Mouse (Mus musculus): ENCODE data around the gene Eaf2. TPM values are rescaled to one million over a fixed set of nuclear protein-coding genes. Genes with fewer than 3 reads are reported as not detected.

Gene Eaf2
- polyA plus RNA-seq, 1 experiment, result 1.9 TPM

GRCm38 (mm10) chr16:36817321-36817926, 57.4 kb downstream of the Eaf2 start:
- TF ChIP-seq POLR2A (IDR thresholded peaks at IDR 0.05; ENCODE audit: low read depth, low read length) (no peak), CTCF (IDR thresholded peaks at IDR 0.05; ENCODE audit: borderline replicate concordance, insufficient read depth, low read length) (peak; percentile 58; the same call in 1 of the 2 replicates)
- Histone ChIP-seq H3K4me1 (ENCODE audit: control insufficient read depth, insufficient read depth, low read length) (peaks cover 2% of the 10 kb centered on the region; the same call in 1 of the 2 replicates), H3K4me3 (ENCODE audit: insufficient read depth, low read length) (no peak overlapping the region), H3K27ac (ENCODE audit: insufficient read depth, low read length) (no peak overlapping the region)

DNA sequence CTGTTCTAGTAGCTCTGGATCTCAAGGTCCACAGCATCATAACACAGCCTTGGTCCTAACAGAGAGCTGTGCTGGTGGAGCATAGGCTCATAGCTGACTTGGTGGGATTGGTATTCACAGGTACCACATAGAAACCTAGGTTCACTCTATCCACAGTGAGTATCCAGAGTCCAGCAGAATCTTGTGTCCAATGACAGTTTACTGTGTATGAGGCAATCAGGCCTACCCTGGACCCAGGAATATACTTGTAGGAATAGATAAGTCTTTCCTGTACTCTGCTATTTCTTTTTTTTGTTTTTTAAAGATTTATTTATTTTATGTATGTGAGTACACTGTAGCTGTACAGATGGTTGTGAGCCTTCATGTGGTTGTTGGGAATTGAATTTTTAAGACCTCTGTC, 57.9 kb downstream of the Eaf2 start:
- Histone ChIP-seq H3K4me1 (ENCODE audit: control insufficient read depth, insufficient read depth, low read length) (peaks cover 2% of the 10 kb centered on the region; the same call in 1 of the 2 replicates), H3K4me3 (ENCODE audit: insufficient read depth, low read length) (no peak overlapping the region), H3K27ac (ENCODE audit: insufficient read depth, low read length) (no peak overlapping the region)
- TF ChIP-seq POLR2A (IDR thresholded peaks at IDR 0.05; ENCODE audit: low read depth, low read length) (no peak), CTCF (IDR thresholded peaks at IDR 0.05; ENCODE audit: borderline replicate concordance, insufficient read depth, low read length) (no peak)

DNA sequence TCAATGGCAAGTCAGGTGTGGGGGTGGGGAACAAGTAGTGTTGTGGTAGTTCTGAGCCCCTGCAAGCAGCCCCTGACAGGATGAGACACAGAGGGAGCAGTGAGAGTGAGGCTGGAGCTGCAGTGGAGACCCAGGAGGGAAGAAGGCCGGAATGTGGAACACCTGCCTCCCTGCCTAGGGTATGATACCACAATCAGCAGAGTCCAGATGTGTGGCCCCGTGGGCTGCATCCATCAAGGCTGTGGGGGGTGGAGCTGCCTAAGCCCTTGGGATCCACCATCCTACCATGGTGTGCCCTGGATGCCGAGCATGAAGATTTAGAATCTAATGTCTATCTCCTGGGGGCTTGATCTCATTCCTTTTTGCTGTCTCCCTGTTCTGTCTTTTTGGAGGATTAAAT, 61.1 kb downstream of the Eaf2 start:
- no peak for TF ChIP-seq CTCF (IDR thresholded peaks at IDR 0.05; ENCODE audit: borderline replicate concordance, insufficient read depth, low read length)
- no peak for TF ChIP-seq POLR2A (IDR thresholded peaks at IDR 0.05; ENCODE audit: low read depth, low read length)
- Histone ChIP-seq H3K4me3 (ENCODE audit: insufficient read depth, low read length) (no peak overlapping the region), H3K27ac (ENCODE audit: insufficient read depth, low read length) (no peak overlapping the region), H3K4me1 (ENCODE audit: control insufficient read depth, insufficient read depth, low read length) (no peaks in the 10 kb centered on the region)

GRCm38 (mm10) chr16:36808616-36809015, 66.2 kb downstream of the Eaf2 start:
- H3K27ac ChIP-seq (ENCODE audit: insufficient read depth, low read length), result no peak overlapping the region
- no peak overlapping the region for H3K4me3 ChIP-seq (ENCODE audit: insufficient read depth, low read length)
- TF ChIP-seq POLR2A (IDR thresholded peaks at IDR 0.05; ENCODE audit: low read depth, low read length), result no peak
- TF ChIP-seq CTCF (IDR thresholded peaks at IDR 0.05; ENCODE audit: borderline replicate concordance, insufficient read depth, low read length), result no peak
- H3K4me1 ChIP-seq (ENCODE audit: control insufficient read depth, insufficient read depth, low read length), result no peaks in the 10 kb centered on the region

DNA sequence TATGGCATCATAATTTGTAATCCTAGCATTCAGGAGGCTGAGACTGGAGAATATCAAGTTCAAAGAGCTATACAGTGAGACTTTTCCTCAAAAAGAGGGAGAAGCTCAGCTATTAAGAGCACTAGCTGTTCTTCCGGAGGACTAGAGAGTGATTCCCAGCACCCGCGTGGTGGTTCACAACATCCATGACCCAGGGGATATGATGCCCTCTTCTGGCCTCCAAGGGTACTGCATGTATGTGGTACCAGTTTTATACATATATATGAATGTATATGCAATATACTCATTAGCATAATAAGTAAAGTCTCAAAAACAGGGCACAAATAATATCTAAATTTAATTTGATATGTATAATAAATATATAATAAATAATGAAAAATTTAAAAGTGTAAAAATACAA, 72.4 kb downstream of the Eaf2 start:
- H3K4me1 ChIP-seq (ENCODE audit: control insufficient read depth, insufficient read depth, low read length), result no peaks in the 10 kb centered on the region

GRCm38 (mm10) chr16:36798334-36798733, 76.5 kb downstream of the Eaf2 start:
- Histone ChIP-seq H3K4me3 (ENCODE audit: insufficient read depth, low read length) (no peak overlapping the region), H3K27ac (ENCODE audit: insufficient read depth, low read length) (no peak overlapping the region), H3K4me1 (ENCODE audit: control insufficient read depth, insufficient read depth, low read length) (no peaks in the 10 kb centered on the region)
- TF ChIP-seq CTCF (IDR thresholded peaks at IDR 0.05; ENCODE audit: borderline replicate concordance, insufficient read depth, low read length) (no peak), POLR2A (IDR thresholded peaks at IDR 0.05; ENCODE audit: low read depth, low read length) (no peak)

More for the DNA sequence above, 72.4 kb downstream of the Eaf2 start:
- no peak for TF ChIP-seq CTCF (IDR thresholded peaks at IDR 0.05; ENCODE audit: borderline replicate concordance, insufficient read depth, low read length)
- no peak for TF ChIP-seq POLR2A (IDR thresholded peaks at IDR 0.05; ENCODE audit: low read depth, low read length)
- Histone ChIP-seq H3K27ac (ENCODE audit: insufficient read depth, low read length) (no peak overlapping the region), H3K4me3 (ENCODE audit: insufficient read depth, low read length) (no peak overlapping the region)

- Histone ChIP-seq H3K4me1 (ENCODE audit: control insufficient read depth, insufficient read depth, low read length) (no peaks in the 10 kb centered on the region), H3K27ac (ENCODE audit: insufficient read depth, low read length) (no peak overlapping the region)
- TF ChIP-seq CTCF (IDR thresholded peaks at IDR 0.05; ENCODE audit: borderline replicate concordance, insufficient read depth, low read length) (no peak), POLR2A (IDR thresholded peaks at IDR 0.05; ENCODE audit: low read depth, low read length) (no peak)
Observed at GRCm38 (mm10) chr16:36794976-36795375, 79.8 kb downstream of the Eaf2 start.

GRCm38 (mm10) chr16:36790166-36790565, 84.6 kb downstream of the Eaf2 start:
- Histone ChIP-seq H3K27ac (ENCODE audit: insufficient read depth, low read length) (no peak overlapping the region), H3K4me3 (ENCODE audit: insufficient read depth, low read length) (no peak overlapping the region), H3K4me1 (ENCODE audit: control insufficient read depth, insufficient read depth, low read length) (no peaks in the 10 kb centered on the region)
- TF ChIP-seq POLR2A (IDR thresholded peaks at IDR 0.05; ENCODE audit: low read depth, low read length), result no peak
- TF ChIP-seq CTCF (IDR thresholded peaks at IDR 0.05; ENCODE audit: borderline replicate concordance, insufficient read depth, low read length), result no peak

More at GRCm38 (mm10) chr16:36794976-36795375, 79.8 kb downstream of the Eaf2 start:
- H3K4me3 ChIP-seq (ENCODE audit: insufficient read depth, low read length), result no peak overlapping the region

- no peak overlapping the region for H3K27ac ChIP-seq (ENCODE audit: insufficient read depth, low read length)
- TF ChIP-seq CTCF (IDR thresholded peaks at IDR 0.05; ENCODE audit: borderline replicate concordance, insufficient read depth, low read length) (no peak), POLR2A (IDR thresholded peaks at IDR 0.05; ENCODE audit: low read depth, low read length) (no peak)
Observed at GRCm38 (mm10) chr16:36786466-36786865, 88.3 kb downstream of the Eaf2 start.

GRCm38 (mm10) chr16:36784594-36785313, 90.0 kb downstream of the Eaf2 start, which contains the start of gene Slc15a2:
Slc15a2 (minus strand) TSS chr16:36784962.
- no peak within 1 kb of the TSS for H3K4me3 ChIP-seq (ENCODE audit: insufficient read depth, low read length)
- no peak for TF ChIP-seq POLR2A (IDR thresholded peaks at IDR 0.05; ENCODE audit: low read depth, low read length)
- TF ChIP-seq CTCF (IDR thresholded peaks at IDR 0.05; ENCODE audit: borderline replicate concordance, insufficient read depth, low read length), result no peak
- no peaks in the 10 kb centered on the region for H3K4me1 ChIP-seq (ENCODE audit: control insufficient read depth, insufficient read depth, low read length)
- no peak within 1 kb of the TSS for H3K27ac ChIP-seq (ENCODE audit: insufficient read depth, low read length)

More at GRCm38 (mm10) chr16:36786466-36786865, 88.3 kb downstream of the Eaf2 start:
- H3K4me3 ChIP-seq (ENCODE audit: insufficient read depth, low read length), result no peak overlapping the region
- no peaks in the 10 kb centered on the region for H3K4me1 ChIP-seq (ENCODE audit: control insufficient read depth, insufficient read depth, low read length)
